Mouse (Mus musculus): ENCODE measurements around the gene Gcc2.
"Not testable (repeated sequence)": the region's sequence is repeated elsewhere in the genome, so short reads cannot be mapped to it uniquely, and the experiment has no call there.

GRCm38 (mm10) chr10:58231779-58232640 is 23.3 kb upstream of the Gcc2 start:
- TF ChIP-seq POLR2A (IDR thresholded peaks at IDR 0.05; ENCODE audit: low read depth, low read length); CTCF (IDR thresholded peaks at IDR 0.05; ENCODE audit: extremely low read depth, insufficient read depth, insufficient read length, insufficient replicate concordance): not testable (repeated sequence)
